Mouse (Mus musculus) urinary bladder, postnatal 25 days (tissue): ENCODE measurements around the gene Gm21679.
"Not testable (repeated sequence)": the region's sequence is repeated elsewhere in the genome, so short reads cannot be mapped to it uniquely, and the experiment has no call there.

Experiments
- DNase-seq: peaks from one replicate; pipeline ENCODE4 v3.0.0; 2022; ENCODE audit warnings: low spot score

Gm21679 gene

DNA sequence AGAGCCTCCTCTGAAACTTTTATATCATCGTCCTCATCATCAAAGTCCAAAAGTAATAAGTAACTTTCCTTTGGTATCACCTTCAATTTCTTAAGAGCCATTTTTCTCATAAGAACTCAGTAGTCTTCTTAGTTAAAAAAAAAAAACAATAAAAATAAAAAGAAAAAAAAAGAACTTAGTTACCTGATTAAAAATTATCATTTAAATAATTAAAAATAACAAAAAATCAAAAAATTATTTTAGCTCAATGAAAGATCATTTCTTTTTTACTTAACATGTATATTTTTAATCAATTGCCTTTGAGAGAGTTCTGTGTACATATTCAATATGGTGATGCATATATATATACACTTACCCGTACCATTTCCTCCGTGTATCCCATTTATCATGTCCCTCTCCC lies at the start of gene Gm21679:
Gm21679 (minus strand) TSS at position 101 of the 400 bp plus-strand sequence.
- DNase-seq, result not testable (repeated sequence)
